Mouse (Mus musculus): ENCODE measurements around the gene Sds. TPM values are rescaled to one million over a fixed set of nuclear protein-coding genes. Genes with fewer than 3 reads are reported as not detected.

The Sds gene
- polyA plus RNA-seq, 1 experiment: 0.21 TPM

- Histone ChIP-seq H3K27ac (ENCODE audit: insufficient read depth, low read length) (no peak overlapping the region), H3K4me3 (ENCODE audit: insufficient read depth, low read length) (no peak overlapping the region), H3K4me1 (ENCODE audit: control insufficient read depth, insufficient read depth, low read length) (no peaks in the 10 kb centered on the region)
- TF ChIP-seq POLR2A (IDR thresholded peaks at IDR 0.05; ENCODE audit: extremely low read depth, insufficient read depth, low read length): no peak
- no peak for TF ChIP-seq CTCF (IDR thresholded peaks at IDR 0.05; ENCODE audit: extremely low read depth, insufficient read depth, low read length)
Measured at GRCm38 (mm10) chr5:120433135-120433760, 43.1 kb upstream of the Sds start.

GRCm38 (mm10) chr5:120434231-120434735 is 42.0 kb upstream of the Sds start:
- Histone ChIP-seq H3K4me3 (ENCODE audit: insufficient read depth, low read length) (no peak overlapping the region), H3K27ac (ENCODE audit: insufficient read depth, low read length) (no peak overlapping the region), H3K4me1 (ENCODE audit: control insufficient read depth, insufficient read depth, low read length) (no peaks in the 10 kb centered on the region)
- TF ChIP-seq POLR2A (IDR thresholded peaks at IDR 0.05; ENCODE audit: extremely low read depth, insufficient read depth, low read length): no peak
- no peak for TF ChIP-seq CTCF (IDR thresholded peaks at IDR 0.05; ENCODE audit: extremely low read depth, insufficient read depth, low read length)

- H3K4me1 ChIP-seq (ENCODE audit: control insufficient read depth, insufficient read depth, low read length): no peaks in the 10 kb centered on the region
- TF ChIP-seq CTCF (IDR thresholded peaks at IDR 0.05; ENCODE audit: extremely low read depth, insufficient read depth, low read length) (no peak), POLR2A (IDR thresholded peaks at IDR 0.05; ENCODE audit: extremely low read depth, insufficient read depth, low read length) (no peak)
- no peak overlapping the region for H3K4me3 ChIP-seq (ENCODE audit: insufficient read depth, low read length)
- H3K27ac ChIP-seq (ENCODE audit: insufficient read depth, low read length): no peak overlapping the region
Measured at GRCm38 (mm10) chr5:120435006-120435681, 41.2 kb upstream of the Sds start.

GRCm38 (mm10) chr5:120435731-120436501 is 40.4 kb upstream of the Sds start:
- TF ChIP-seq CTCF (IDR thresholded peaks at IDR 0.05; ENCODE audit: extremely low read depth, insufficient read depth, low read length): no peak
- no peak for TF ChIP-seq POLR2A (IDR thresholded peaks at IDR 0.05; ENCODE audit: extremely low read depth, insufficient read depth, low read length)
- no peak overlapping the region for H3K27ac ChIP-seq (ENCODE audit: insufficient read depth, low read length)
- H3K4me1 ChIP-seq (ENCODE audit: control insufficient read depth, insufficient read depth, low read length): no peaks in the 10 kb centered on the region
- H3K4me3 ChIP-seq (ENCODE audit: insufficient read depth, low read length): no peak overlapping the region

GRCm38 (mm10) chr5:120436885-120437495 is 39.3 kb upstream of the Sds start:
- no peak overlapping the region for H3K27ac ChIP-seq (ENCODE audit: insufficient read depth, low read length)
- no peaks in the 10 kb centered on the region for H3K4me1 ChIP-seq (ENCODE audit: control insufficient read depth, insufficient read depth, low read length)
- TF ChIP-seq CTCF (IDR thresholded peaks at IDR 0.05; ENCODE audit: extremely low read depth, insufficient read depth, low read length) (no peak), POLR2A (IDR thresholded peaks at IDR 0.05; ENCODE audit: extremely low read depth, insufficient read depth, low read length) (no peak)
- no peak overlapping the region for H3K4me3 ChIP-seq (ENCODE audit: insufficient read depth, low read length)

GRCm38 (mm10) chr5:120437539-120437938 is 38.8 kb upstream of the Sds start:
- TF ChIP-seq POLR2A (IDR thresholded peaks at IDR 0.05; ENCODE audit: extremely low read depth, insufficient read depth, low read length): no peak
- Histone ChIP-seq H3K4me3 (ENCODE audit: insufficient read depth, low read length) (no peak overlapping the region), H3K4me1 (ENCODE audit: control insufficient read depth, insufficient read depth, low read length) (no peaks in the 10 kb centered on the region), H3K27ac (ENCODE audit: insufficient read depth, low read length) (no peak overlapping the region)

- Histone ChIP-seq H3K27ac (ENCODE audit: insufficient read depth, low read length) (no peak overlapping the region), H3K4me3 (ENCODE audit: insufficient read depth, low read length) (no peak overlapping the region), H3K4me1 (ENCODE audit: control insufficient read depth, insufficient read depth, low read length) (no peaks in the 10 kb centered on the region)
- no peak for TF ChIP-seq CTCF (IDR thresholded peaks at IDR 0.05; ENCODE audit: extremely low read depth, insufficient read depth, low read length)
Measured at GRCm38 (mm10) chr5:120437986-120438385, 38.3 kb upstream of the Sds start.

GRCm38 (mm10) chr5:120438469-120438868 is 37.9 kb upstream of the Sds start:
- H3K4me3 ChIP-seq (ENCODE audit: insufficient read depth, low read length): no peak overlapping the region
- H3K27ac ChIP-seq (ENCODE audit: insufficient read depth, low read length): no peak overlapping the region
- TF ChIP-seq CTCF (IDR thresholded peaks at IDR 0.05; ENCODE audit: extremely low read depth, insufficient read depth, low read length) (no peak), POLR2A (IDR thresholded peaks at IDR 0.05; ENCODE audit: extremely low read depth, insufficient read depth, low read length) (no peak)
- H3K4me1 ChIP-seq (ENCODE audit: control insufficient read depth, insufficient read depth, low read length): no peaks in the 10 kb centered on the region

GRCm38 (mm10) chr5:120438991-120439710 is 37.2 kb upstream of the Sds start:
- Histone ChIP-seq H3K4me3 (ENCODE audit: insufficient read depth, low read length) (no peak overlapping the region), H3K27ac (ENCODE audit: insufficient read depth, low read length) (no peak overlapping the region), H3K4me1 (ENCODE audit: control insufficient read depth, insufficient read depth, low read length) (no peaks in the 10 kb centered on the region)
- no peak for TF ChIP-seq POLR2A (IDR thresholded peaks at IDR 0.05; ENCODE audit: extremely low read depth, insufficient read depth, low read length)
- TF ChIP-seq CTCF (IDR thresholded peaks at IDR 0.05; ENCODE audit: extremely low read depth, insufficient read depth, low read length): no peak
